Mouse (Mus musculus) lung, adult 18-20 months (tissue): ENCODE results near the gene Olfr815.
"Not testable (repeated sequence)": the region's sequence is repeated elsewhere in the genome, so short reads cannot be mapped to it uniquely, and the experiment has no call there.

ENCODE experiments used
- DNase-seq, 2 experiments: peaks; one replicate each; pipeline ENCODE4 v3.0.0; 2022; ENCODE audit warnings: mixed read lengths in 2 of 2

Olfr815 gene

DNA sequence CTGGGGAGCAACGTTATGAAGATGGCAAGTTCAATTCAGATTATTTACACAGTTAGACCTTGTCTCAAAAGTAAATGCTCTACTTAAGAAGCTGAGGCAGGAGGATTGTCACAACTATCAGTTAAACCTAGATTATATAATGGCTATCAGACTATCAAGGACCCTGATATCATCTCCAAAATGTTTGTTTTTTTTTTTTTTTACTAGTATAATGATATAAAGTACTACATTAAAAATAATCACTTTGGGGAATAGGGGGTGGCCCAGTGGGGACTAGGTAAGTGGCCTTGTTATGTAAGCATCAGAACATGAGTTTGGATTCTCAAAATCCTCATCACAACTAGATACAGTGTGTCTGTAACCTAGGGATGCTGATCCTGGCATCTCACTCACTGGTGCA, at the start of gene Olfr815:
TSS of gene Olfr815 (minus strand) at position 101 of the 400 bp plus-strand sequence.
- not testable (repeated sequence) for DNase-seq

DNA sequence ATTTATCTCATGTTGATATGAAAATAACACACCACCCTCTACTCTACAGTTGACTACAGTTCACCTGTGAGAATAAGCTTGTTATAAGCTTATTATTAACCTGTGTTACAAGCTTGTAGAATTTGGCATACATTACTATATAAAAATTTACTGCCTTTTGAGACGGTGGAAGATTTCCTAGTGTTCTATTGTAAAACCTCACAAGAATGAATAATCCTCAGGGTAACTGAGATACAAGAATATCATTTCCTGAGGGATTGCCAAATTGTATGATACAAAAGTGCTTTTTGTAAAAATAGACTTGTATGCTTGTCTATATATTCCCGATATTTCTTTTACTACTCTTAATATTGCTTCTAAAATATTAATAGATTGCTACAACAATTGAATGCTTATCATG, 43.3 kb upstream of the Olfr815 start, which contains the start of gene Olfr818:
TSS of gene Olfr818 (minus strand) at position 101 of the 400 bp plus-strand sequence.
- no peak for DNase-seq

DNA sequence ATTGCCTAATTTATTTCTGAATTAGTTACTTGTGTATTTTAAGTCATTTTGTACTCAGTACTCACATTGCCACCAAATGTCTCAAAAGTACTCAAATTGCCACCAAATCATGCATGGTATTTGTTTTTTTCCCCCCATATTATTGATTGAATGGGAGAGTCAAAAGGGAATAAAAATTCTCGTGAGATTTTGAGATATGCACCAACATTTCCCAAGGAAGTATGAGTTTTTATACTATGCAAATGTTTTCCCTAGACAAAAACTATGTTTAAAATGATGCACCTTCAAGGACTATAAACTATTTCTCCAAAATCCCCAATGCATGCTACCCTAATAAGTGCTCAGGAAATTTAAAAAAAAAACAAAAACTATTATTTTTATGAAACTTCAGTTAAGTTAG, 9.8 kb upstream of the Olfr815 start, which contains the start of gene Olfr816:
TSS of gene Olfr816 (minus strand) at position 101 of the 400 bp plus-strand sequence.
- no peak for DNase-seq

DNA sequence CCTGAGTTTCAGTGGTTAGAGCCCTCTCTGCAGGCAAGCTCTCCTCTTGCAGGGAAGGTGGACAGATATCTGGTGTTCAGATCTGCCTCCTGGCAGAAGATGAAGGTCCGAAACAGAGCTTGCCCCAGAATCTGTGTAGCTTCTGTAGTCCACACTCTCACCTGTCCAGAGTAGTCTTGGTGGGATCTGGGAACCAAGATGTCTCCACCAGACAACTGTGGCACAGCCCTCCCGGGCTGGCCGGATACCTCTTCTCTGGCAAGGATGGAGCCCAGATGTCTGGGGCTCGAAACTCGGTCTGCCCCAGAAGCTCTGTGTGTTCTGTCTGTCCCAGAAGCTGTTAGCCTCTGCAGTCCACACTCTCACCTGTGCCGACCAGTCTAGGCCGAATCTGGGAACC, 19.7 kb downstream of the Olfr815 start:
- DNase-seq, result no peak

DNA sequence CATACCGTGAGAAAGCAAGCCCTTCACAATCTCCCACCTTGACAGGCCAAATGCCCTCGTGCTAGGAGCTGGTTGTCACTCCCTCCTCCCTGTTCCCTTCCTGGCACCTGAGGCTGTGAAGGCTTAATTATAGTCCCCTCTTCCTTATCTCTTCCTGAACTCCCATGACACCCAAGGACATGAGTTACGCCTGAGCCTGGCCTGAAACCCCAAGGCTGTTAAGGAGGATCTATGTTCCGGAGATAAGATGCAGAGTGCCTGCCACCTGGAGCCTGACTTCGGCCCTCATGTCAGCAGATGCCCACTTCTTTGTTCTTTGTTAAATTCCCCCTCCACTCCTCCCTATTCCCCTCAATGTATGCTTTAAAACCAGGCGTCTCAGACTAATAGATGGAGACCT, 20.2 kb downstream of the Olfr815 start:
- not testable (repeated sequence) for DNase-seq

DNA sequence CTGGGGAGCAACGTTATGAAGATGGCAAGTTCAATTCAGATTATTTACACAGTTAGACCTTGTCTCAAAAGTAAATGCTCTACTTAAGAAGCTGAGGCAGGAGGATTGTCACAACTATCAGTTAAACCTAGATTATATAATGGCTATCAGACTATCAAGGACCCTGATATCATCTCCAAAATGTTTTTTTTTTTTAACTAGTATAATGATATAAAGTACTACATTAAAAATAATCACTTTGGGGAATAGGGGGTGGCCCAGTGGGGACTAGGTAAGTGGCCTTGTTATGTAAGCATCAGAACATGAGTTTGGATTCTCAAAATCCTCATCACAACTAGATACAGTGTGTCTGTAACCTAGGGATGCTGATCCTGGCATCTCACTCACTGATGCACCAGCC, 25.9 kb downstream of the Olfr815 start, which contains the start of gene Olfr814:
TSS of gene Olfr814 (minus strand) at position 101 of the 400 bp plus-strand sequence.
- DNase-seq, result not testable (repeated sequence)

DNA sequence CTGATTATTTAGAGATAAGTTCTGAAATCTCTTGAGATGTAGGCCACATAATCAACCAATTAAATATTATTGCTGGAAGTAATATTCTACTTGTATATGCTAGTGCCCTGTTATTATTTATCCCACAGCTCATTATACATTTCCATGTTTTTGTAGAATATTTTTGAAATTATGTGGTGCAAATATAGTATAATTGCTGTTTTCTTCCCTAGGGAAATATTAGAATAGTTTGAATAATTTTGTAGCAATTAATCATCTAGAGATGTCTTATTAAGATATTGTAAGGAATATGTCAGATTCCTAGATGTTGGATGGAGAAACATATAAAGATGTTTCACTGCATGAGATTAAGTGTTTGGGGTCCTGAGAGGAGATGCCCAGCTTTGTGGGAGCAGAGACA, 50.6 kb downstream of the Olfr815 start, which contains the start of gene Olfr813:
TSS of gene Olfr813 (plus strand) at position 301 of the 400 bp plus-strand sequence.
- no peak for DNase-seq
